Mouse (Mus musculus): ENCODE measurements around the gene Gm20721. TPM values are rescaled to one million over a fixed set of nuclear protein-coding genes. Genes with fewer than 3 reads are reported as not detected.

The Gm20721 gene
- polyA plus RNA-seq, 1 experiment from 2014 or later: 8.8 TPM

Other genes starting within 250 kb of the Gm20721 start
- 33.5 and 34.5 TPM in 2 replicates for gene Npepl1, start 236.4 kb downstream of the Gm20721 start, polyA plus RNA-seq (2016; fragmentation: Nextera tagmentation; extraction: Ambion mirVana)
- 1,415 and 1,424 TPM in 2 replicates for gene Gnas, start 62.4 kb downstream of the Gm20721 start, polyA plus RNA-seq (2016; fragmentation: Nextera tagmentation; extraction: Ambion mirVana)
- 151 and 158 TPM in 2 replicates for gene Nelfcd, start 69.1 kb upstream of the Gm20721 start, polyA plus RNA-seq (2016; fragmentation: Nextera tagmentation; extraction: Ambion mirVana)
- gene Ctsz, start 92.3 kb upstream of the Gm20721 start, polyA plus RNA-seq (2016; fragmentation: Nextera tagmentation; extraction: Ambion mirVana): 76.6 and 89.2 TPM in 2 replicates
- 2.7 and 3.0 TPM in 2 replicates for gene Tubb1, start 104.0 kb upstream of the Gm20721 start, polyA plus RNA-seq (2016; fragmentation: Nextera tagmentation; extraction: Ambion mirVana)
- 754 and 756 TPM in 2 replicates for gene Atp5e, start 117.4 kb upstream of the Gm20721 start, polyA plus RNA-seq (2016; fragmentation: Nextera tagmentation; extraction: Ambion mirVana)
- gene Prelid3b, start 126.4 kb upstream of the Gm20721 start, polyA plus RNA-seq (2016; fragmentation: Nextera tagmentation; extraction: Ambion mirVana): 102 TPM in 2 replicates